Mouse (Mus musculus) gastrocnemius, adult 2 months (tissue): ENCODE data around the gene Fam193a. TPM values are rescaled to one million over a fixed set of nuclear protein-coding genes. Genes with fewer than 3 reads are reported as not detected.
A peak's percentile ranks its signal among the peaks of the same experiment; 100 is the strongest.

ENCODE experiments used
- DNase-seq: peaks from one replicate; pipeline ENCODE4 v3.0.0; 2022
- H3K27ac ChIP-seq: fragments of 200-600 bp; 2 replicates; pipeline ENCODE4 v1.8.1; 2022; ENCODE audit warnings: mild to moderate bottlenecking
- H3K4me3 ChIP-seq: fragments of 200-600 bp; 2 replicates; pipeline ENCODE4 v1.8.1; 2022; ENCODE audit warnings: mild to moderate bottlenecking, moderate library complexity
- CTCF ChIP-seq: fragments of 200-600 bp; IDR thresholded peaks from 2 replicates; pipeline ENCODE4 v1.8.1; 2022; ENCODE audit warnings: antibody characterized with exemption, mild to moderate bottlenecking, moderate library complexity
- intact Hi-C: fragments of 180-260 bp; cut with DNase I; formaldehyde crosslinking; loops from one replicate; pipeline ENCODE4 v1.15.1; 2025
- total RNA-seq, 2 experiments: library from RNA; stranded (reverse); gene quantifications; 2 replicates each; pipeline ENCODE4 v1.2.3; 2021

The Fam193a gene
- total RNA-seq, 2 experiments from 2014 or later: 16.5 to 17.7 TPM

DNA sequence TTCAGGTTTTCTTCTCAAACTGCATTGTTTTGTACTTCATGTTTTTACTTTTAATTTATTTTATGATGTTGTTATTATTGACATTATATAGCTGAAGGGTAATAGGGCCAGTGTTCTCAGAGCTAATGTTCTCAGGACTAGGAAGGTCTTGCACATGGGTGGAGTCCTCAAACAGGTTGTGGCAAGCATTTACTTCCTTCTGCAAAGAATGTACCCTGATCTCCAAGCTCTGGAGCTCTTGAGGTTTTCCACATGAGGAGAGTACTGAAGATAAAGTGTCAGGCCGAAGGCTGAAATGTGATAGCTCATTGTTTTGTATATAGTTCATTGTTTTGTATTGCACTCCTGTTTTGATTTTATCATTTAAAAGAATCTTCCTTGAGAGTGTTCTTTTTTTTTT, 68.9 kb downstream of the Fam193a start:
- no peak for TF ChIP-seq CTCF
- no peak overlapping the region for H3K27ac ChIP-seq
- no peak for DNase-seq

DNA sequence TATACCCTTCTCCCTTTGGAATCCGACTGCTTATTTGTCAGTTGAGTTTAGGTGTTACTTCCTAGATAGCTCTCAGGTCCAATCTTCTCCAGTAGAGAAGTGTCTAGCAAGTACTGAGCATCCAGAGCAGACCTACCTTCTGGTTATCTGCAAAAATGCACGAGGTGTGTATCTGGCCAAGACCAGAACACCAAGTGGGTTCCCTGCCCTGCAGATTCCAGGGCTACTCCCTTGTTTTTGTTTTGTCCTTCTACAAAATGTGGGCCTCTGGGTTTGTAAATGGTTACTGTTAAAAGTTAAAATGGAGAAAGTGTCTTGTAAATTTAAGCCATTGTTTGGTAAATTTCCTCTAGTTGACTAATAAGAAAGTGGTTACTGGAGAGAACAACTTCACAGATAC, 70.0 kb downstream of the Fam193a start:
- no peak for DNase-seq
- no peak for TF ChIP-seq CTCF
- no peak overlapping the region for H3K27ac ChIP-seq
- H3K4me3 ChIP-seq: no peak overlapping the region
- intact Hi-C loops: no loop called here

More for the DNA sequence above, 68.9 kb downstream of the Fam193a start:
- no peak overlapping the region for H3K4me3 ChIP-seq
- intact Hi-C loops: no loop called here

DNA sequence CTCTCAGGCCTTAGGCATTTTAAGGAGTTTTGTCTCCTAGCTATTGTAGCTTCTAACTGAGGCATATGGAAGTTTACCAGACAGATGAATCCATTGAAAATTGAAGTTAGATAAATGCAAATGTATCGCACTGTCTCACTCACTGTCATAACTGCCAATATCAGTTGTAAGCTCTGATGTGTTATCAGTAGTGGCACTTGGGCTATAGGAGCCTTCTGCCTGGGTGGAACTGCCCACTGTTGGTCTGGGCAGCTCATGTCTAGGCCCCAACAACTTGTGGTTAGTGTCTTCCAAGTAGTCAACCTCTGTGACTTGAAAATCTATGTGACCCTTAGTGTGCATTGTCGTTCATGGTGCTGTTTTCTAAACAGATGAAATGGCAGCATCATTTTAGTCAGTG, 72.1 kb downstream of the Fam193a start:
- no peak for TF ChIP-seq CTCF
- intact Hi-C loops: no loop called here
- Histone ChIP-seq H3K27ac (no peak overlapping the region), H3K4me3 (no peak overlapping the region)
- no peak for DNase-seq

DNA sequence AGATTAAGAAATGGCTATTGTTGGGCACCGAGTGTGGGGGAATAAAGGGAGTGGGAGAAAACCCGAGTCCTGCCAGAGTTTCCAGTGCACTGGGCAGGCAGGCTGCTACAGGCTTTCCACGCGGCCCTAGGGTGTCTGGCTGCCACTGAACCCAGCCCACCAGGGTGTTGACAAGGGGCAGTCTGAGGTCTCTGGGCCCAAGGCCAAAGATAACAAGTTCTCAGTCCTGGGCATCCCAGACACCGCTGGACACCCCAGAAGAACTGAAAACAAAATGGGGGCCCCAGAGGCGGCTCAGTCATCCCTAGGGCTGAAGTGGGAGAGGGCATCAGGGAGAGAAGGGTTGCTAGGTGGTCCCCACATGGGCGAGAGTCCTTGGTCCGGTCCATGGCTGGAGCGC, 76.5 kb downstream of the Fam193a start:
- DNase-seq: no peak
- no peak overlapping the region for H3K4me3 ChIP-seq
- intact Hi-C loops: no loop called here
- H3K27ac ChIP-seq: no peak overlapping the region
- TF ChIP-seq CTCF: no peak

DNA sequence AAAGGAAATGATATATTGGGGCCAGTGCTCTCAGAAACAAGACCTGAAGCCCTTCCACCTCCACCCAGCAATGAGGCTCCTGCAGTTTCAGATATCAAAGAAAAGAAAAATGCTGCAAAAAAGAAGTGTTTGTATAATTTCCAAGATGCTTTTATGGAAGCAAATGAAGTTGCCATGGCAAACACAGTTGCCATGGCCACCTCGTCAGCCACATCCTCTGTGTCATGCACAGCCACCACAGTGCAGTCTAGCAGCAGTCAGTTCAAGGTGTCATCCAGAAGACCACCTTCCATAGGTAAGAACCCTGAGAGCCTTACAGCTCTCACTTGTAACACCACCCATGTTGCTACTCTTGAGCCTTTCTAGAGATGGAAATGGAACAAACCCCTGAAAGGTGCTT, 89.3 kb downstream of the Fam193a start:
- Histone ChIP-seq H3K27ac (no peak overlapping the region), H3K4me3 (no peak overlapping the region)
- intact Hi-C loops: no loop called here
- no peak for DNase-seq
- no peak for TF ChIP-seq CTCF

DNA sequence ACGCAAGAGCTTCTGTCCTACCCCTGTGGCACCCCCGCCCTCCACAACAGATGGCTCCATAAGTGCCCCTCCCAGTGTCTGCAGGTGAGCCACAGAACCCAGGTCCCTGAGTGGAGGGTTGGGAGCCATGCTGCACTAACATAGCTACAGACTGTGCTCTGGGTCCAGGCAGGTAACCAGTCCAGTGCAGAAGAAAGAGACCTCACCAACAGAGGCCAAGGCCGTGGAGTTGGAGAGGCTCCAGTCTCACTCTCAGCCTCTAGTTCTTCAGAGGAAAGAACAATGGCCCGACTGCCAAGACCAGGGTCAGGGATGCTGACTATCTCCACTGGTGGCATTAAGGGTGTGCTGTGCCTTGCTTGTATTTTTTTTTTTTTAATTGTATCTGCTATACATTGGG, 91.6 kb downstream of the Fam193a start:
- no peak overlapping the region for H3K4me3 ChIP-seq
- intact Hi-C loops: no loop called here
- H3K27ac ChIP-seq: no peak overlapping the region
- no peak for TF ChIP-seq CTCF
- DNase-seq: no peak

DNA sequence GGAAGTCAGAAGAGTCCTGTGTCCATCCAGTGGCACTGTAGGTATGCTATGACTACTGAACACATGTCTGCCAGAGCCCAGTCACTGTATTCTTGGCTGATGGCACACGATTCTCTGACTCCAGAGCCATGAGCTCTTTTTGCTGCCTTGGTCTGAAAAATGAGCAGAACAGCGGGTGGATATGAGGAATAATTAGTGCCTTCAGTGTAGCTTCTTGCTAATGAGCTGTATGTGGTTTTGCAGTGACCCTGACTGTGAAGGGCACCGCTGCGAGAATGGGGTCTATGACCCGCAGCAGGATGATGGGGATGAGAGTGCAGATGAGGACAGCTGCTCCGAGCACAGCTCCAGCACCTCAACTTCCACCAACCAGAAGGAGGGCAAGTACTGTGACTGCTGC, 92.1 kb downstream of the Fam193a start:
- Histone ChIP-seq H3K27ac (no peak overlapping the region), H3K4me3 (no peak overlapping the region)
- DNase-seq: no peak
- intact Hi-C loops: no loop called here
- TF ChIP-seq CTCF: no peak

DNA sequence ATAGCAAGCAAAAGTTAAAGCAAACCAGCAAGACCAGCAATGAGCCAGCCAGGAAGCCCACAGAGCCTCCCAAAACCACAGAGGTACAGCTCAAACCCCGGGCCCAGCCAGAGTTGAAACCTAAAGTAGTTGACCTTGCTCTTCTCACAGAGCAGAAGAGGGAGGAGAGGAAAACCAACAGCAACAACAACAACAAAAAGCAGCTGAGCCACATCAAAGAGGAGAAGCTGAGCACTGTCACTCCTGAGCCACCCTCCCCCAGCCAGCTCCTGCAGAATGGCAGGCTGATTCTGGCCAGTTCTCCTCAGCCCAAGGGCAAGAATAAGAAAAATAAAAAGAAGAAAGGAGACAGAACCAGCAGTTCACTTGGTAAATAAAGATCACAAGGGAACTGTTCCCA, 96.3 kb downstream of the Fam193a start:
- DNase-seq: no peak

DNA sequence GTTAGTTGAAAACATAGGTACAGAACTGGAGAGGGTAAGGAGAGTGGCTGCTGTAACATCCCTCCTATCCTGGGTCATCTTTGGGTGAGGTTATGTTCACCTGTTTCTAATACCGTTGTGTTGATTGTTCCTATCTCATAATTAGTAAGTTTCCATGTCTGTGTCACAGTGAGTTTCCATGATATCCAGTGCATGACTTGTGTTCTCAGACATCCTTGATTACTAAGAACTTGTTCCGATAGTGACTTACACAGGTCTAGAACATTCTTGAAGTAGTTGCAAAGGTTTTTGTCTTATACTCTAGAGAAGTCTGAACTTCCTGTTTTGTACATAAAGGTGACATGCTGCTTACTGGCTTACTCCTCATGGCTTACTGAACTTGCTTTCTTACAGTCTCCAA, 96.9 kb downstream of the Fam193a start:
- no peak overlapping the region for H3K4me3 ChIP-seq
- no peak for TF ChIP-seq CTCF
- DNase-seq: no peak
- intact Hi-C loops: no loop called here
- no peak overlapping the region for H3K27ac ChIP-seq

More for the DNA sequence above, 96.3 kb downstream of the Fam193a start:
- no peak overlapping the region for H3K27ac ChIP-seq
- intact Hi-C loops: no loop called here
- no peak for TF ChIP-seq CTCF
- H3K4me3 ChIP-seq: no peak overlapping the region

DNA sequence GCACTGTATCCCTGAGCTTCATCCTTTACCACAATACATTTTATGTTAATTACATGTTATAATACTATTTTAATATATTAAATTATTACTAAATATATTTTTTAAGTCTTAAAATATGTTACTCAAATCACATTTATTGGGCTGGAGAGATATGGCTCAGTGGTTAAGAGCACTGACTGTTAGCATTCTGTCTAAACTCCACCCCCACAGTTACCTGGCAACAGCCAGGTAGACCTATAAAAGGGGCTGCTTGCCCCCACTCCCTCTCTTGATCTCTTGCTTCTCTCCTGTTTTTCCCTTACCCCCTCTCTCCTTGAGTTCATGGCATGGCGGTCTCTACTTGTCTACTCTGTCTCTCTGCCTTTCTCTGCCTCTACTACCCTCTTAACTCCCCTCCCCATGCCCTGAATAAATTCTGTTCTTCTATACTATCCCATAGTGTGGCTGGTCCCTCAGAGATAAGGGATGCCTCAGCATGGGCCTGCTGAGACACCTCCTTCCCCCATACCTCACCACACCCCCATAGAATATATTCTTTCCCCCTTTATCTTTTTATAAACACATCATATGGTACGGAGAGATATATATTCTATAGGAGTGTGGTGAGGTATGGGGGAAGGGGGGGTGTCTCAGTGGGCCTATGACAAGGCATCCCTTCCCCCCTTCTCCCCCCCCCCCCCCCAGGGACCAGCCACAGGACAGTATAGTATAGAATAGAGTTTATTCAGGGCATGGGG, 98.5 kb downstream of the Fam193a start:
- no peak for TF ChIP-seq CTCF
- no peak for DNase-seq
- intact Hi-C loops: no loop called here
- Histone ChIP-seq H3K4me3 (no peak overlapping the region), H3K27ac (no peak overlapping the region)

DNA sequence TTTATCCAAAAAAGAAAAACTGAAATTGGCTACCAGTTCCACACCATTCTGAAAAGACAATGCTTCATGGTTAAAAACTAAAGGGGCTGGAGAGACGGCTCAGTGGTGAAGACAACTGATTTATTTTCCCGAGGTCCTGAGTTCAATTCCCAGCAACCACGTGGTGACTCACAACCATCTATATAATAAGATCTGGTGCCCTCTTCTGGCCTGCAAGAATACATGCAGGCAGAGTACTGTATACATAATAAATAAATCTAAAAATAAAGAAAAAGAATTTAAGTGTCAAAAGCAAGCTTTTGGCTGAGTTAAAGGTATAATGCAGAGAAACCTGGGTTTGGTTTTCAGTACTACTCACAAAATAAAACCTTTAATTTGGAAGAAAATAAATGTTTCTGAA, 111.2 kb downstream of the Fam193a start:
- no peak overlapping the region for H3K27ac ChIP-seq
- peak; percentile 45 for TF ChIP-seq CTCF
- no peak for DNase-seq
- no peak overlapping the region for H3K4me3 ChIP-seq
- intact Hi-C loops: no loop called here

DNA sequence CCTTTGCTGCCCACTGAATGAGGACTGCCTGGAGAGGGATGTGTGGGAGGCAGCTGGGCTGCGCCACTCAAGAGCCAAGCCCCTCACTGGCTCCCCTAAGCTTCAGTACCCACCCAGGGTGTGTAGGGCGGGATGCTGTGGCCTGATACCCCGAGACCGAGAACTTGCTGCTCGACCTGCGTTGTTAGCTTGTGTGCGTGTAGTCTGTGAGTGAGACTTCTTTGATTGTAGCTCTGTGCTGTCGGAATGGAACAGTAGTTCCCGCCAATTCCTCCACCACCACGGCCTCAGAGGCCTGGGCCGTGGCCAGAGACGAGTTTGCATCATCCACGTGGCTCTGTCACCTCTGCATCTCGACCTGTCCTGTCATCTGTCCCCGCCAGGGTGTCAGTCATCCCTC, 116.0 kb downstream of the Fam193a start:
- no peak for DNase-seq
- no peak for TF ChIP-seq CTCF
- no peak overlapping the region for H3K27ac ChIP-seq
- intact Hi-C loops: no loop called here
- no peak overlapping the region for H3K4me3 ChIP-seq

DNA sequence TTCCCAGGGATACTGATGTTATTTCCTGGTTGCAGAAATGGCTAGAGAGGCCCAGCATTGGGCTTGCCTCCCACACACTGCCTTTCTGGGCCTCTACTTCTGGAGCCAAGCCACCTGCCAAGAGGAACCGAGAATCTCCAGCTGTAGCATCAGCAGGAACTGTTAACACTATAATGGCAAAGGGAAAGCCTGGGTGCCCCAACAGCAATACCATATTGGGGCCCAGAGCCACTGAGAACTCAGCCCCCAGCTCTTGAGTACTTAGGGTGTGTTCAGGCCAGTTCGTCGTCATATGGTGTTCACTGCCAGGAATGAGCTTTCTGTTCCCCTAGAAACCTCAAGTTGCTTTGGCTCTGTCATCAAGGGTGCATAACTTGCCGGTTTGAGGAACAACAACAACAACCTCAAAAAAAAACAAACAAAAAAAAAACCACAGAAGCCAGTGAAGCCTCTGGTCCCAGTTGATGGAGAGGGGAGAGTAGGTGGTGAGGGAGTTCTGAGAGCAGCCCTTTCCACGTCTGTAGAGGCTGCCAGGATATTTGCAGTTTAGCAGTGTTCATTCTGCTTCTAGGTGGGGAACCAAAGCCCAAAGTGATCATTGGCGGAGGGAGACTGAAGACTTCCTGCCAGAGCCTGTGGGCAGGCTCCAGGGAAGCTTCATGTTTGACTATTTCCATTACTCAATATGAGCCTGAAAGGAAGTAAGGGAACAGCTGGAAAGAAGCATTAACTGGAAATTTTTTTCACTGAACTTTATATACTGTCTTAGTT, 117.8 kb downstream of the Fam193a start:
- DNase-seq: peak; percentile 40
- H3K4me3 ChIP-seq: no peak overlapping the region
- H3K27ac ChIP-seq: peak overlapping the region; percentile 38
- TF ChIP-seq CTCF: no peak
- intact Hi-C loops: no loop called here
